Mouse (Mus musculus): Measurements from ENCODE around the gene Dbil5.

- TF ChIP-seq POLR2A (IDR thresholded peaks at IDR 0.05; ENCODE audit: borderline replicate concordance, control insufficient read depth, low read depth, low read length) (no peak), CTCF (IDR thresholded peaks at IDR 0.05; ENCODE audit: control insufficient read depth, insufficient read depth, low read length) (no peak)
Observed at GRCm38 (mm10) chr11:76215011-76215410, 2.4 kb upstream of the Dbil5 start.

Measured in bone marrow, adult 2 months (tissue).